Mouse (Mus musculus): ENCODE measurements around the gene Igflr1. TPM values are rescaled to one million over a fixed set of nuclear protein-coding genes. Genes with fewer than 3 reads are reported as not detected.

Gene Igflr1
- polyA plus RNA-seq (2021; fragmentation: Nextera tagmentation), result 0.55 and 1.2 TPM in 2 replicates
- long read RNA-seq, experiment 1, result 0 reads
- long read RNA-seq, experiment 2, partial matches to known transcripts, result 1 of 1 reads
- long read RNA-seq, experiment 2, other reads (novel, unspliced or antisense), result 0 of 1 reads

DNA sequence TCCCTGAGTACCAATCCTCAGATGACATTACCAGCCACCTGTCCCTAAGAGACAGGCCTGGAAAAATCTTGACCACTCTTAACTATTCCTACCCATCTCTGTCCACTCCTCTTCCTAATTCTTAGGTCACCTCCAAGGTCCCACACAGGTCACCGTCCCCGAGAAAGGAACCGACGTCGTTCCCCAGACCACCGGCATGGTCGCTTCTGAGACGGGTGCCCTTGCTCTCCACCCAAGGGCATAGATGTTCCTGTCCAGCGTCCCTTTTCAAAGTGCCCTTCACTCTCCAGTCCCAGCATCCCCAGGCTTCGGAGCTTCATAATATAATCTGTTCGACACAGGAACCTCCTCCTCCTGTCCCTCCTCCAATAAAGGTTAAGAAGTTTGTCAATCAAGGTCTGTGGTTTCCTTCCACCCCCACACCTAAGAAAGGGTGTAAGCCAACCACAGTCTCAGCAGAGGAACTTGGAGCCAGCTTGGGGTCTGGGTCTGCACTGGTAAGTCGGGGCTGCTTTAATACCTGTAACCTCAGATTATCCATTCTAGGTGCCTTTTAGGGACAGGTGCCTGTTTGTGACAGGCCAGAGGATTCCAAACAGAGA, at the start of gene Igflr1:
Gene Igflr1, plus strand, starts transcription at position 458 of the 602 bp plus-strand sequence.

GRCm38 (mm10) chr7:30534633-30535577, 30.3 kb upstream of the Igflr1 start, which contains the start of gene Arhgap33:
TSS of gene Arhgap33 (minus strand) at chr7:30535060.

GRCm38 (mm10) chr7:30552102-30553020, 12.9 kb upstream of the Igflr1 start, which contains the start of the genes Hspb6 and Proser3:
TSS of gene Hspb6 (plus strand) at chr7:30552178.
TSS of gene Proser3 (minus strand) at chr7:30552299.

DNA sequence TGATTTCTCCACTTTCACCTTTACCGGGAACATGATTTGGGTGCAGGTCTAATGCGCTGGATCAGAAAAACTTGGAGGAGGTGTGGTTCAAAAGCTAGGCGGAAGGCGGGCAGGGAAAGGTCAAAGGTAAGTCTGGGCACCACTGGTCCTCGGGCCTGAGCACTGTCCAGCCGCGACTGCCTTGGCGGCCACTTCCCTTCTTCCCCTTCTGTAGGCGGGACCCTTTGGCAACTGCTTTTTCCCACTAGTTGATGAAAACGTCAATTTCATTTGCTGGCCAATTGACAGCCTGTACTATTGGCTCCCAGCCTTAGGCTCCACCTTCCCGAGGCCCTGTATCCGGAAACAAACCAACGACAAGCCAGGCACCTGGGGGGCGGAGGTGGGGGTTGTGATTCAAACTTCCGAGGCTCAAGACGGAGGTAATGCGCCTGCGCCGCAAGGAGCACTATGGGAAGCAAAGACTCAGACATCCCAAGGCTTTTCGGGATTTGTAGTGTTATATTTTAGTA, 5.7 kb upstream of the Igflr1 start, which contains the start of gene Lin37:
Gene Lin37, minus strand, starts transcription at position 396 of the 512 bp plus-strand sequence.

GRCm38 (mm10) chr7:30563117-30563905, 1.9 kb upstream of the Igflr1 start, which contains the start of the genes U2af1l4, Gm49396 and Psenen:
TSS of gene U2af1l4 (plus strand) at chr7:30563301.
TSS of gene Gm49396 (plus strand) at chr7:30563344.
TSS of gene Psenen (minus strand) at chr7:30563627.

DNA sequence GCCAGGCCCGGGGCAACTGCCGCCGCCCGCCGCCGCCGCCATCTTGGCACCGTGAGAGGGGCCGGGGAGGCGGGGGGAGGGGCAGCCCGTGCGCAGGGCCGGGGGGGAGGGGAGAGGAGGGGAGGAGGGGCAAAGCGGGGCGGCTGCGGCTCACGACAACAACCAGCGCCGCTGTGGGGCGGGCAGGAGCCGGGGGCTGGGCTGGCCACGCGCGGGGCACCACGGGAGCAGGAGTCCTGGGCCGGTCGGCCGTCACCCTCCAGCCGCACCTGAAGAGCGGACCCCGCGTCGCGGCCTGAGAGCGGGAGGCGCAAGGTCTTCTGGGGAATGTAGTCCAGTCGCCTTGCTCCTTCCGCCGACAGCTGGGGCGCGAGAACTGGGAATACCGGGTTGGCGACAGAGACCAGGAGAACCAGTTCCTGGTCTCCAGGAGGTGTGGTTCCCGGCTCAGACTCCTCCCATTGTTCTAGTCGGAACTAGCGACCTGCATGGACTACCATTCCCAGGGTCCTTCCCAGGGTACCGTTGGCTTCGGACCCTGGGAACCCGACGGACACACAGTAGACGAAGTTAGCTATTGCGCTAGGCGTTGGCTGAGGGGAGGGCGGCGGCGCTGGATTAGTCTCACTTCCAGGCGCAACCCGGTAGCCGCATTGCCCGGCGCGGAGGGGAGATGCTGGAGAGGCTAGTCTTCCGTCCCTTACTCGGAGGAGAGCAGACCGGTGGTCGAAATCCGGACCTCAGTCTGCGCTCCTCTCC, 23.6 kb downstream of the Igflr1 start, which contains the start of gene Kmt2b:
Gene Kmt2b, minus strand, starts transcription at position 51 of the 759 bp plus-strand sequence.

DNA sequence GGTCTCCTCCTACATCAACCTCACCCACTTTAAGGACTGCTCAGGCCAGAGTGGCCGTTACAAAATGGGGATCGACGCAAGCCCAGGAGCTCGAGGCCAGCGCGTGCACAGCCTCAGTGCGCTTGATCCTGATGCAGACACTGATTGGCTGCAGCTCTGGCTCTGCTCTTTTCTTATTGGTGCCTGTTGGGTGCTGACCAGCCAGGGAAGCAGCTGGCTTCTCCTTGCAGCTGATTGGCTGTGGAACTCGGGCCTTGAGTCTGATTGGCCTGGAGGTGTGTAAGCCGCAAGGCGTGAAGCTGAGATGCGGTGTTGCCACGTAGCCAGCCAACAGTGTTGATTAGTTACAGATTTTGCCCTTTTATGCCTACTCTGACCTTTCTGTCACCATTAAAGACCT, 33.6 kb downstream of the Igflr1 start, which contains the start of gene Zbtb32:
Gene Zbtb32, minus strand, starts transcription at position 124 of the 400 bp plus-strand sequence.

DNA sequence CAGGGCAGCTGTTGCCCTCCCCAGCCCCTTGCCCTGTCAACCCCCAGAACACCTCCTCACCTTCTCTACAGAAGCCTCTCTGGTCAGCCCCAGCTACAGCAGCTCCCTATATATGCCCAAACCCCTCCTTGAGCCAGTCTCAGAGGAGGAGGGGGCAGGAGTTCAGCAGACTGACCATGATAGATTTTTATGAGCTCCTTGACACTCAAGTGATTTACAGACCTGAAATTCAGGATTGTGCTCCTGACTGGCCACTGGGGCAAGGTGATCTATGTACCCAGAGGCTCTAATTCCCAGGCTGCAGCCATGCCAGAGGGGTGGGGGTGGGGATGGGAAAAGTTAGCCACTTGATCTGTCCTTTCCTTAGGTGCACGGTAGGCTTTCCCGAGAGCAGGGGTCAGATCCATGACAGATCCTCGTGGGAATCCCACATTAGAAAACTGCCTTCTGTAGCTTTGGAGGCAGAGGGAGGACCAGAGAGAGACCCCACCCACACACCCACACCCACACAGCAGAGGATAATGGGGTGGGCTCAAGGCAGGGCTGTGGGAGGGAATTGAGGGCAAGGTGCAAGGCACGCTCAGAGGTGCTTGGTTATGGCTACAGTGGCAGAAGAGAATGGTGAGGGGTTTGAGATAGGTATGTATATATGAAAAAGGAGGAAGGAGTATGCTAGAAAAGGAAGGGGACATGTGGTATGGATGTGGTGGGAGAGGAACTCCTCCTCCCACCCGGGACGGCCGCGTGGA, 47.6 kb downstream of the Igflr1 start, which contains the start of gene Upk1a:
Gene Upk1a, minus strand, starts transcription at position 194 of the 749 bp plus-strand sequence.

Other genes with a start within 250 kb of the Igflr1 start
- gene E130208F15Rik, start 243.7 kb upstream of the Igflr1 start, polyA plus RNA-seq (2021; fragmentation: Nextera tagmentation), result 4.9 TPM in 1 of 2 replicates, not detected in the other
- gene Sdhaf1, start 241.5 kb upstream of the Igflr1 start, polyA plus RNA-seq (2021; fragmentation: Nextera tagmentation), result 22.9 and 31.6 TPM in 2 replicates
- 4.3 and 5.7 TPM in 2 replicates for gene Lrfn3, start 202.7 kb upstream of the Igflr1 start, polyA plus RNA-seq (2021; fragmentation: Nextera tagmentation)
- gene Tyrobp, start 151.7 kb upstream of the Igflr1 start, polyA plus RNA-seq (2021; fragmentation: Nextera tagmentation), result 109 and 120 TPM in 2 replicates
- gene Hcst, start 145.6 kb upstream of the Igflr1 start, polyA plus RNA-seq (2021; fragmentation: Nextera tagmentation), result 3.4 TPM in 2 replicates
- gene Nfkbid, start 143.7 kb upstream of the Igflr1 start, polyA plus RNA-seq (2021; fragmentation: Nextera tagmentation), result 0.63 and 0.77 TPM in 2 replicates
- 261 and 1,018 TPM in 2 replicates for gene Aplp1, start 119.9 kb upstream of the Igflr1 start, polyA plus RNA-seq (2021; fragmentation: Nextera tagmentation)
- gene Kirrel2, start 107.7 kb upstream of the Igflr1 start, polyA plus RNA-seq (2021; fragmentation: Nextera tagmentation), result 2.8 and 3.5 TPM in 2 replicates
- 0.39 and 0.83 TPM in 2 replicates for gene Nphs1, start 107.1 kb upstream of the Igflr1 start, polyA plus RNA-seq (2021; fragmentation: Nextera tagmentation)
- not detected in 2 replicates for gene Prodh2, start 71.8 kb upstream of the Igflr1 start, polyA plus RNA-seq (2021; fragmentation: Nextera tagmentation)
- 42.0 and 69.4 TPM in 2 replicates for gene Arhgap33, start 30.4 kb upstream of the Igflr1 start, polyA plus RNA-seq (2021; fragmentation: Nextera tagmentation)
- 4.9 and 7.6 TPM in 2 replicates for gene Hspb6, start 13.2 kb upstream of the Igflr1 start, polyA plus RNA-seq (2021; fragmentation: Nextera tagmentation)
- gene Proser3, start 13.1 kb upstream of the Igflr1 start, polyA plus RNA-seq (2021; fragmentation: Nextera tagmentation), result 0.69 and 2.1 TPM in 2 replicates
- 54.8 and 66.6 TPM in 2 replicates for gene Lin37, start 5.6 kb upstream of the Igflr1 start, polyA plus RNA-seq (2021; fragmentation: Nextera tagmentation)
- gene U2af1l4, start 2.1 kb upstream of the Igflr1 start, polyA plus RNA-seq (2021; fragmentation: Nextera tagmentation), result 108 and 133 TPM in 2 replicates
- 0.67 and 0.75 TPM in 2 replicates for gene Gm49396, start 2.1 kb upstream of the Igflr1 start, polyA plus RNA-seq (2021; fragmentation: Nextera tagmentation)
- gene Psenen, start 1.8 kb upstream of the Igflr1 start, polyA plus RNA-seq (2021; fragmentation: Nextera tagmentation), result 187 and 210 TPM in 2 replicates
- 2.0 and 3.6 TPM in 2 replicates for gene Kmt2b, start 23.3 kb downstream of the Igflr1 start, polyA plus RNA-seq (2021; fragmentation: Nextera tagmentation)
- 0.36 TPM in 1 of 2 replicates, not detected in the other for gene Zbtb32, start 33.5 kb downstream of the Igflr1 start, polyA plus RNA-seq (2021; fragmentation: Nextera tagmentation)
- gene Upk1a, start 47.4 kb downstream of the Igflr1 start, polyA plus RNA-seq (2021; fragmentation: Nextera tagmentation), result 0.13 and 0.23 TPM in 2 replicates
- gene Cox6b1, start 60.7 kb downstream of the Igflr1 start, polyA plus RNA-seq (2021; fragmentation: Nextera tagmentation), result 2,467 and 2,532 TPM in 2 replicates
- gene Etv2, start 70.4 kb downstream of the Igflr1 start, polyA plus RNA-seq (2021; fragmentation: Nextera tagmentation), result not detected in 2 replicates
- 112 and 122 TPM in 2 replicates for gene Rbm42, start 84.9 kb downstream of the Igflr1 start, polyA plus RNA-seq (2021; fragmentation: Nextera tagmentation)
- gene Haus5, start 99.6 kb downstream of the Igflr1 start, polyA plus RNA-seq (2021; fragmentation: Nextera tagmentation), result 3.6 and 4.0 TPM in 2 replicates
- not detected in 2 replicates for gene Pmis2, start 106.2 kb downstream of the Igflr1 start, polyA plus RNA-seq (2021; fragmentation: Nextera tagmentation)
- gene 2200002J24Rik, start 133.5 kb downstream of the Igflr1 start, polyA plus RNA-seq (2021; fragmentation: Nextera tagmentation), result not detected in 2 replicates
- gene Atp4a, start 146.8 kb downstream of the Igflr1 start, polyA plus RNA-seq (2021; fragmentation: Nextera tagmentation), result 0.55 and 0.83 TPM in 2 replicates
- gene Tmem147, start 164.1 kb downstream of the Igflr1 start, polyA plus RNA-seq (2021; fragmentation: Nextera tagmentation), result 172 and 228 TPM in 2 replicates
- gene Gapdhs, start 178.3 kb downstream of the Igflr1 start, polyA plus RNA-seq (2021; fragmentation: Nextera tagmentation), result not detected in 2 replicates
- gene Sbsn, start 186.0 kb downstream of the Igflr1 start, polyA plus RNA-seq (2021; fragmentation: Nextera tagmentation), result 7.3 and 9.5 TPM in 2 replicates
- 11.7 and 12.6 TPM in 2 replicates for gene Dmkn, start 198.3 kb downstream of the Igflr1 start, polyA plus RNA-seq (2021; fragmentation: Nextera tagmentation)
- not detected in 2 replicates for gene Krtdap, start 222.5 kb downstream of the Igflr1 start, polyA plus RNA-seq (2021; fragmentation: Nextera tagmentation)

All from left cerebral cortex, adult 6 months (tissue).